Comparison of ENCODE assay signal across 13 mouse cellular contexts in the genomic region with DNA sequence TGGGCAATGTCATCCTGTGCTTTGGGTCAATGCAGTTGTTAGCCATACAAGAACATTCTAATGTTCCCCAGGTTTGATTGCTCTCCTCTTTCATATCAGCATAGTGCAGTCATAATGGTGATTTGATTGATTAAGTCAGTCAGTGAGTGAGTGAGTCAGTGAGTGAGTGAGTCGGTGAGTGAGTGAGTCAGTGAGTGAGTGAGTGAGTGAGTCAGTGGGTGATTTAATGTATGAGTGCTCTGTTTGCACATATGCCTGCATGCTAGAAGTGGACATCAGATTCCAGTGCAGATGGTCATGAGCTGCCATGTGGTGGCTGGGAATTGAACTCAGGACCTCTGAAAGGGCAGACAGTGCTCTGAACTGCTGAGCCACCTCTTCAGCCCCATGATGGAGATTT. TPM values are rescaled to one million over a fixed set of nuclear protein-coding genes. Genes with fewer than 3 reads are reported as not detected.
"Had no signal": no experiment of that assay in that cellular context is flagged by ENCODE, and none has a peak within 500 bp of the region (broad histone marks: within the 10 kb centered on the region; RNA-seq: fewer than 3 reads in every experiment).

No protein-coding gene starts in this region.

- DNase-seq: gastrocnemius, adult 2 months; gastrocnemius, postnatal 10 days; gastrocnemius, postnatal 25 days; heart, adult 2 months; heart, postnatal 4 days; kidney, adult 18-20 months; kidney, adult 8-10 months; kidney, postnatal 10 days; kidney, postnatal 25 days; kidney, postnatal 4 days; liver; liver, embryonic 13.5 days had no signal

RNA-seq across cellular contexts. Expression of gene AI593442, which starts 43.0 kb away (rescaled TPM):
- total RNA-seq: granulocyte monocyte progenitor cell, adult 5-6 weeks had no signal
